Mouse (Mus musculus) ES-Bruce4 (cell line): ENCODE measurements around the gene Apoa2.

Source experiments
- CTCF ChIP-seq: IDR thresholded peaks from one replicate; pipeline ENCODE4 v1.8.1; 2011; ENCODE audit warnings: low read depth, low read length
- POLR2A ChIP-seq: IDR thresholded peaks from one replicate; pipeline ENCODE4 v1.8.1; 2011; ENCODE audit warnings: low read length; ENCODE audit not compliant: insufficient read depth

DNA sequence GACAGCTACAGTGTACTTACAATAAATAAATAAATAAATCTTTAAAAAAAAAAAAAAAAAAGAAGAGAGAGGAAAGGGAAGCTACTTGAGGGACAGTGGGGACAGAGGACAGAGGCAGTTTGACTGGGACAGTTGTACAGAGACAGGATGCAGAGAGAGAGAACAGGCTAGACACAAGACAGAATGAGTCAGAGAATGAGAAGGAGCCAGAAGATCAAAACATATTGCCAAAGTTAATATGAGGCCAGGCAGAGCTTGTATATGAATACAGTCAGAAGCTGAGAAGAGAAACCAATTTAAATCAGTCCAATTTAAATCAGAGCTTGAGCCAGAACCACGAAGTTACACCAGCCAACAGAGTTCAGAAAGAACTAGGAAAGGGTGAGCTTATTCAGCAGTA lies 43.5 kb downstream of the Apoa2 start:
- TF ChIP-seq CTCF (no peak), POLR2A (no peak)
